Mouse (Mus musculus) bone marrow, adult 2 months (tissue): ENCODE results near the gene Rab36.

Experiments used
- CTCF ChIP-seq: fragments of 200-500 bp; IDR thresholded peaks from 2 replicates; pipeline ENCODE4 v1.5.1; 2011; ENCODE audit warnings: low read length, control low read depth; ENCODE audit not compliant: control insufficient read depth, insufficient read depth
- POLR2A ChIP-seq: fragments of 200-500 bp; IDR thresholded peaks from 2 replicates; pipeline ENCODE4 v1.6.1; 2011; ENCODE audit warnings: low read depth, mild to moderate bottlenecking, control low read depth, low read length, borderline replicate concordance; ENCODE audit not compliant: control insufficient read depth

- TF ChIP-seq CTCF (no peak), POLR2A (no peak)
These were observed 57.5 kb downstream of the Rab36 start for GRCm38 (mm10) chr10:75094338-75094737.
